Mouse (Mus musculus): ENCODE results near the gene Calcoco2.

- TF ChIP-seq EP300 (IDR thresholded peaks at IDR 0.05; ENCODE audit: low read depth in 1 of 2, low read length in 2 of 2) (peak in 1 of 2 experiments; percentile 47; a peak in 1 of 4 replicates), ZC3H11A (IDR thresholded peaks at IDR 0.05; ENCODE audit: low read depth, low read length) (no peak), BHLHE40 (IDR thresholded peaks at IDR 0.05; ENCODE audit: borderline replicate concordance, low read depth, low read length) (0 out of 2 replicates have a peak, but pooled peaks have one; percentile 37), POLR2A (IDR thresholded peaks at IDR 0.05; ENCODE audit: control insufficient read depth in 1 of 2, insufficient read depth in 1 of 2, low read depth in 1 of 2, low read length in 2 of 2, poor library complexity in 1 of 2) (peak; percentile 98), CTCF (IDR thresholded peaks at IDR 0.05 in 2 of 3, conservative IDR thresholded peaks at IDR 0.05 in 1 of 3; ENCODE audit: control insufficient read depth in 1 of 3, insufficient read depth in 1 of 3, low read depth in 2 of 3, low read length in 3 of 3, poor library complexity in 1 of 3, severe bottlenecking in 1 of 3) (peak in 2 of 3 experiments; percentile 51 to 55; a peak in 4 of 6 replicates), KAT2A (conservative IDR thresholded peaks at IDR 0.05; ENCODE audit: low read depth, low read length) (no peak; the same call in 1 of the 2 replicates), POLR2AphosphoS2 (IDR thresholded peaks at IDR 0.05; ENCODE audit: low read length) (peak; percentile 96), ETS1 (IDR thresholded peaks at IDR 0.05; ENCODE audit: low read depth, low read length) (peak; percentile 68), GABPA (IDR thresholded peaks at IDR 0.05; ENCODE audit: low read depth, low read length) (peak; percentile 84; the same call in 1 of the 2 replicates)
These were observed 46.4 kb downstream of the Calcoco2 start, which contains the start of gene Ube2z for GRCm38 (mm10) chr11:96065215-96065911.
